Mouse (Mus musculus) macrophage (primary cell): ENCODE measurements at regions not wholly inside any gene's neighbourhood (a gene's known extent, or its start where the extent isn't known, plus 50 kb on each side); places are given as distances from the start of the nearest gene placed in this dataset.

Source experiments
- H3K27ac ChIP-seq: fragments of 350-480 bp; formaldehyde crosslinking; 2 replicates; pipeline ENCODE4 v1.9.0; 2021
- H3K36me3 ChIP-seq: fragments of 350-480 bp; formaldehyde crosslinking; 2 replicates; pipeline ENCODE4 v1.9.0; 2021; ENCODE audit errors: inconsistent target
- H3K4me3 ChIP-seq: fragments of 350-480 bp; formaldehyde crosslinking; 2 replicates; pipeline ENCODE4 v1.9.0; 2021; ENCODE audit errors: inconsistent target
- H3K79me2 ChIP-seq: fragments of 350-480 bp; formaldehyde crosslinking; 2 replicates; pipeline ENCODE4 v1.9.0; 2021; ENCODE audit errors: inconsistent target
- WGBS: methylation state at CpG from one replicate; pipeline ENCODE4 v1.1.7; 2026; ENCODE audit warnings: inconsistent platforms; ENCODE audit not compliant: missing documents; 5-methylcytosine and 5-hydroxymethylcytosine counted together

DNA sequence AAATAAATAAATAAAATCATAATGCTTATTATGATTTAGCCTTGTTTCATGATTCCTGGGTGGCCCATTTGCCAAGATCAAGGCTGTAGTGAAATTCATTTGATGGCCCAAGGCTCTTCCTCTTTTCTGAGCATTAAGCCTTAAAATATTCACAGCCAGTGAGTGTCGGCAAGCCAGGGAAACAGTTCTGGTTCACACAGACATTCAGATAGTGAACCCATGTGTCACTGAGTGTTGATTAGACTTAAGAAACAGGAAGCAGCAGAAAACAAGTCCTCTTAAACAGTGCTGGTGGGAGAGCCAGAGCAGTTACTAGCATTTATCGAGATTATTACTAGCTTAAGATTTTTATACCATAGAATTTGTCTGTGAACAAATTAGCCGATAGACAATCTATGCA lies 201.7 kb upstream of the Cpeb2 start:
- no peak overlapping the region for H3K4me3 ChIP-seq
- no peak overlapping the region for H3K27ac ChIP-seq
- no peaks in the 10 kb centered on the region for H3K79me2 ChIP-seq
- 42% methylated on average over 3 of the region's 3 CpGs for WGBS
- no peaks in the 10 kb centered on the region for H3K36me3 ChIP-seq

GRCm38 (mm10) chr5:43031916-43032315 lies 201.1 kb upstream of the Cpeb2 start:
- no peaks in the 10 kb centered on the region for H3K36me3 ChIP-seq
- no peak overlapping the region for H3K4me3 ChIP-seq
- no peaks in the 10 kb centered on the region for H3K79me2 ChIP-seq
- no peak overlapping the region for H3K27ac ChIP-seq
- WGBS, result 91% methylated on average over 5 of the region's 5 CpGs

DNA sequence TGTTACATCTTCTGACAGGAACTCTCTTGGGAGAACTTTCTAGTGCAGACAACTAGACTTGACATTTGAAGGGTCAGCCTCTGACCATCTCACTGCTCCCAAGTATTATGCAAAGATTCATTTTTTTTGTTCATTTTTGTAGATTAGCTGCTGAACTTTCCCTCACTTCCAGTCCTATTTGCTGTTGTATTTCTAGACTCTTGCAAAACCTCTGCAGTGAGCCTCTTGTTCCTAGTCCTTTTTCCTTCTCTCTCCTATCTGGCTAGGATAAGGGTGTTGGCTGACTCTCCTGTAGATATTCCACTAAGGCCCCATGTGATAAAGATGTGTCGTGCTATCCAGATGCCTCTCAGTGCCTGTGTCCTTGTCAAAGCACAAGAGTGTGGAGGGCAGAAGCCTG lies 198.5 kb upstream of the Cpeb2 start:
- Histone ChIP-seq H3K36me3 (no peaks in the 10 kb centered on the region), H3K4me3 (no peak overlapping the region), H3K27ac (no peak overlapping the region), H3K79me2 (no peaks in the 10 kb centered on the region)
- 80% methylated on average over 1 of the region's 1 CpGs for WGBS

DNA sequence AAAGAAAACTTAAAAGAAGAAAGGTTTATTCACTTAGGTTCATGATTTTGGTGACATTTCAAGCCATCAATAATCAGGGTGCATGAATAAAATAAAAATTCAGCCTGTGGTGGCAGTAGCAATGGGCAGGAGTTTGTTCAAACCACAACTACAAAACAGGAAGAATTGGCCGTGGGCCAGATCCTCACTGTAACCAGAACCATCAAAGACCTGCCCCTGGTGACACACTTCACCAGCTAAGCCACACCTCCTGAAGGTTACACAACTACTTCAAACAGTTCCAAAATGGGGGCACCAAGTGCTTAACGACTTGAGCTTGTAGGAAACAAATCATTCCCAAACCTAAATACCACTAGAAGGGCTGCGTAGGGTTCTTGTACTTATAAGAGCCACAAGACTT lies 195.4 kb upstream of the Cpeb2 start:
- Histone ChIP-seq H3K36me3 (no peaks in the 10 kb centered on the region), H3K27ac (no peak overlapping the region), H3K79me2 (no peaks in the 10 kb centered on the region), H3K4me3 (no peak overlapping the region)
- WGBS, result 33% methylated on average over 3 of the region's 3 CpGs

DNA sequence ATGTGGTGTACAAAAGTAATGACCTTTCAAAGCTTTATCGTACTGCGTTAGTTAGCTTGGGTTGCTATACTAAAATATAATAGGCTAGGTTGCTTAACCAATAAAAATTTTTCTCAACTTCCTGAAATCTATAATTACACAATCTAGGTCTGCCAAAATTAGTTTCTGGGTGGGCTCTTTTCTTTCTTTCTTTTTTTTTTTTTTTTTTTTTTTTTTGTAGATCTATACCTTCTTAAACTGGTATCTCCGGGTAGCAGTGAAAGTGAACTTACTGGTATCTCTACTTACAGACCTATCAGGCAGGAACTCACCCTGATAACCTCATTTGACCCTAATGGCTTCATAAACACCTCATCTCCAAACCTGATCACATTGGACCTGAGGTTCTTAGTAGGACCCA lies 193.4 kb upstream of the Cpeb2 start:
- H3K27ac ChIP-seq, result no peak overlapping the region
- WGBS, result 29% methylated on average over 3 of the region's 3 CpGs

GRCm38 (mm10) chr5:43042585-43042984 lies 190.4 kb upstream of the Cpeb2 start:
- Histone ChIP-seq H3K79me2 (no peaks in the 10 kb centered on the region), H3K4me3 (no peak overlapping the region), H3K27ac (no peak overlapping the region), H3K36me3 (no peaks in the 10 kb centered on the region)
- 88% methylated on average over 3 of the region's 3 CpGs for WGBS

More for the DNA sequence above, 193.4 kb upstream of the Cpeb2 start:
- H3K4me3 ChIP-seq, result no peak overlapping the region
- no peaks in the 10 kb centered on the region for H3K79me2 ChIP-seq
- no peaks in the 10 kb centered on the region for H3K36me3 ChIP-seq

DNA sequence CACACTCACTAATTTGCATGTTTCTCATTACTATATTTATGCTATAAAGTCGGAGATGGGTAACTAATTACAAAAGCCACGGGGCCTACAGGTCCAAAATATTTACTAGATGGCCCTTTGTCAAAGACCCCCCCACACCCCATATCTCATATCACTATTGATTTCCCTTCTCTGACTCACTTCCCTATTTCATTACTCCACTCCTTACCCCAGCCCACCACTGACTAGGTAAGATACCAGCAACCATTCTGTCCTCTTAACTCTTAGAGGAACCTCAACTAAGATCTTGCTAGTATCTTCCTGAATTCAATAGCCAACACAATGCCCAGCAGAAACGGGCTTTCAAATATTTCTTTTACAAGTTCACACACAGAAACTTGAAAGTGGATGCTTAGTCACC lies 187.1 kb upstream of the Cpeb2 start:
- H3K36me3 ChIP-seq, result no peaks in the 10 kb centered on the region
- no peaks in the 10 kb centered on the region for H3K79me2 ChIP-seq
- H3K27ac ChIP-seq, result no peak overlapping the region
- no peak overlapping the region for H3K4me3 ChIP-seq
- WGBS, result 65% methylated on average over 2 of the region's 3 CpGs

GRCm38 (mm10) chr5:43047316-43047715 lies 185.7 kb upstream of the Cpeb2 start:
- 98% methylated on average over 2 of the region's 2 CpGs for WGBS
- H3K27ac ChIP-seq, result peak overlapping the region; percentile 68; the same call in 1 of the 2 replicates
- H3K4me3 ChIP-seq, result no peak overlapping the region
- no peaks in the 10 kb centered on the region for H3K36me3 ChIP-seq
- no peaks in the 10 kb centered on the region for H3K79me2 ChIP-seq

DNA sequence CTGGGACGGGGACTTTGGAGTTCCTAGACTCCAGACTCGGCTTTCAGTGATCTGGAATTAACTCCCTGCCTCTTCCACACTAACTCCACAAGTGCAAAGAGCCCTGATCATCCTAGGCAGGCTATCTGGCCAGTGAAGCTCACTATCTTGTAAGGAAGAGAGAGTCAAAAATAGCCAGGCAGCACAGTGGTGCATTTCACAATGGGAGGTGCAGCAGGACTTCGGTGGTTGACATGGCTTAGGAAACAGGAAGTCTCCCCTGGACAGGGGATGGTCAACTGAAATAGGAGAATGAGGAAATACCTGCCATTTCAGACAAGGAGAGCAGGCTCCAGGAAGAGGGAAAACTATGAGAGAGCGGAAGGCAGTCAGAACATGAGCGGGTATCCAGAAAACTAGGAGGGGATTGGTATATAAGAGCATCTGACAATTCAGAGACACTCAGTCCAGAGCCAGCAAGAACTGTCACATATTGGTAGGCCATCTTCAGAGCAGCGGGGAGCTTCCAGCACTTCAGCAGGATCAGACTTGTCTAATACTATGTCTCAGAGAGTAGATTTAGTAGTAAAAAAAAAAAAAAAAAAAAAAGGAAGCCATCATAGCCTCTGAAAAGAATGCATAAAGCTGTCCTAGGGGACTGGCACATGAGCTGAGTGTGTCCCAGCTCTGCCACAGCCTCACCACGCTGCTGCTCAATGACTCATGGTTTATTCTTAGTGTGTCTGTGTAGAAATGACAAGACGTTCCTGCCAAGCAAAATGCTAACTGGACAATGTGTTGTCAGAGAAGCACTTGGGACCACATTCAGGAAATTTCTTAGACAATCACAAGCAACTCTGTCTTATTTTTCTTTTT lies 184.5 kb upstream of the Cpeb2 start:
- no peak overlapping the region for H3K4me3 ChIP-seq
- H3K36me3 ChIP-seq, result no peaks in the 10 kb centered on the region
- no peaks in the 10 kb centered on the region for H3K79me2 ChIP-seq
- WGBS, result 24% methylated on average over 8 of the region's 8 CpGs
- H3K27ac ChIP-seq, result peak overlapping the region; percentile 68

GRCm38 (mm10) chr5:43049381-43050301 lies 183.3 kb upstream of the Cpeb2 start:
- Histone ChIP-seq H3K36me3 (no peaks in the 10 kb centered on the region), H3K27ac (peak overlapping the region; percentile 25), H3K79me2 (no peaks in the 10 kb centered on the region), H3K4me3 (no peak overlapping the region)
- whole genome bisulfite sequencing, result 95% methylated on average over 4 of the region's 4 CpGs

- WGBS, result 45% methylated on average over 7 of the region's 7 CpGs
- no peak overlapping the region for H3K4me3 ChIP-seq
These were observed 181.9 kb upstream of the Cpeb2 start for GRCm38 (mm10) chr5:43050961-43051517.

GRCm38 (mm10) chr5:43052668-43053067 lies 180.3 kb upstream of the Cpeb2 start:
- WGBS, result 69% methylated on average over 1 of the region's 1 CpGs

More at GRCm38 (mm10) chr5:43050961-43051517, 181.9 kb upstream of the Cpeb2 start:
- Histone ChIP-seq H3K79me2 (no peaks in the 10 kb centered on the region), H3K36me3 (no peaks in the 10 kb centered on the region), H3K27ac (no peak overlapping the region)

GRCm38 (mm10) chr5:43054586-43054985 lies 178.4 kb upstream of the Cpeb2 start:
- WGBS, result 97% methylated on average over 6 of the region's 8 CpGs
- H3K36me3 ChIP-seq, result no peaks in the 10 kb centered on the region
- H3K79me2 ChIP-seq, result no peaks in the 10 kb centered on the region
- no peak overlapping the region for H3K27ac ChIP-seq
- H3K4me3 ChIP-seq, result no peak overlapping the region

More at GRCm38 (mm10) chr5:43052668-43053067, 180.3 kb upstream of the Cpeb2 start:
- Histone ChIP-seq H3K27ac (no peak overlapping the region), H3K36me3 (no peaks in the 10 kb centered on the region), H3K79me2 (no peaks in the 10 kb centered on the region), H3K4me3 (no peak overlapping the region)

GRCm38 (mm10) chr5:43055111-43055710 lies 177.8 kb upstream of the Cpeb2 start:
- Histone ChIP-seq H3K36me3 (no peaks in the 10 kb centered on the region), H3K27ac (no peak overlapping the region), H3K79me2 (no peaks in the 10 kb centered on the region), H3K4me3 (no peak overlapping the region)
- WGBS, result 79% methylated on average over 3 of the region's 4 CpGs
